Comparison of ENCODE assay signal across 12 mouse cellular contexts in the genomic region with DNA sequence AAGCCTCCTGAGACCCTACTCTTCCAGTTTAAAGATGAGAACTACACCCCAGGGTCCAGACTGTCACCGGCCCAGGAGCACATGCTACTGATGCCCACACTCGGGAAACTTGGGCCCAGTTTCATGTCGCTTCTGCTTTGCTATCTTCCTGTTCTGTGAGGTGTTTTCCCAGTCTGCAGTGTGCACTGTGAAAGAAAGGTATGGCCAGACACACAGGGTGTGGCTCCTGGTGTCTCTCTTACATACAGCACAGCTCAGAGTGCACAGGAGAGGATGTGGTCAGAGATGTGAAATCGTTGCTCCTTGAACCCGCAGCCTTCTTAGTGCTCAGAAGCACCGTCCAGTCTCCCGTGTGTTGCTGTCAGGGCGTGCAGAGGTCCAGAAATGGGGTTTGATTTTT. TPM values are rescaled to one million over a fixed set of nuclear protein-coding genes. Genes with fewer than 3 reads are reported as not detected.
DNase-seq lines count a peak whose midpoint lies in the region.
"Had no signal": no experiment of that assay in that cellular context is flagged by ENCODE, and none has a peak within 500 bp of the region (broad histone marks: within the 10 kb centered on the region; RNA-seq: fewer than 3 reads in every experiment).

No protein-coding gene starts in this region.

- peaks cover 3% of the 10 kb centered on the region; the same call in 1 of the 2 replicates for H3K4me1 ChIP-seq in heart, embryonic 10.5 days
- no peaks in the 10 kb centered on the region for H3K4me1 ChIP-seq in limb, embryonic 10.5 days

- WGBS in heart, embryonic 10.5 days = 88% methylated on average over 8 of the region's 8 CpGs
- WGBS in limb, embryonic 10.5 days = 92% methylated on average over 8 of the region's 8 CpGs

- DNase-seq in heart, adult 11 months = peak; percentile 88
- no peak for DNase-seq in heart, embryonic 10.5 days (ENCODE audit: low spot score)
- peak; percentile 8 for DNase-seq in c-Kit-positive CD71-negative TER-119-negative erythroid progenitor cells, embryonic 14.5 days (ENCODE audit: low read depth)
- DNase-seq in monocyte, adult 2 months (ENCODE audit: low read depth in 1 of 2, low spot score in 2 of 2) = peak; percentile 9 to 23
- DNase-seq in thymus, postnatal 0 days (ENCODE audit: low spot score) = peak; percentile 64
- DNase-seq in urinary bladder, postnatal 25 days (ENCODE audit: low spot score) = no peak
- no peak for DNase-seq in limb, embryonic 10.5 days (ENCODE audit: low spot score)
- no peak for DNase-seq in left cerebral cortex, postnatal 4 days
- DNase-seq: embryo, embryonic 11 days; gastrocnemius, postnatal 36 days; heart, postnatal 10 days; kidney, adult 8-10 months had no signal

- no peak overlapping the region for H3K27ac ChIP-seq in heart, embryonic 10.5 days
- no peak overlapping the region for H3K27ac ChIP-seq in limb, embryonic 10.5 days

- H3K27me3 ChIP-seq in heart, embryonic 10.5 days (ENCODE audit: insufficient read depth, poor library complexity, severe bottlenecking) = no peaks in the 10 kb centered on the region
- H3K27me3 ChIP-seq in limb, embryonic 10.5 days (ENCODE audit: low read depth, poor library complexity, severe bottlenecking) = no peaks in the 10 kb centered on the region

- intact Hi-C loops in left cerebral cortex, postnatal 4 days (cut with DNase I) = no loop called here

- H3K4me3 ChIP-seq in heart, embryonic 10.5 days = no peak overlapping the region
- no peak overlapping the region for H3K4me3 ChIP-seq in limb, embryonic 10.5 days

- H3K36me3 ChIP-seq in heart, embryonic 10.5 days = no peaks in the 10 kb centered on the region
- H3K36me3 ChIP-seq in limb, embryonic 10.5 days = no peaks in the 10 kb centered on the region

- H3K9me3 ChIP-seq in heart, embryonic 10.5 days = no peaks in the 10 kb centered on the region
- H3K9me3 ChIP-seq in limb, embryonic 10.5 days (replicated peaks) = no peaks in the 10 kb centered on the region

RNA-seq across cellular contexts. Expression of gene Degs1, which starts 28.0 kb away (rescaled TPM):
- polyA plus RNA-seq in heart, embryonic 10.5 days (2016; fragmentation: Nextera tagmentation; extraction: Ambion mirVana) = 156 and 164 TPM in 2 replicates
- 137 and 149 TPM in 2 replicates for polyA plus RNA-seq in thymus, postnatal 0 days (2015; fragmentation: Nextera tagmentation; extraction: Ambion mirVana)
- polyA plus RNA-seq in limb, embryonic 10.5 days (2016; fragmentation: Nextera tagmentation; extraction: Ambion mirVana) = 65.1 and 65.5 TPM in 2 replicates
- total RNA-seq in left cerebral cortex, postnatal 4 days (2021) = 10 to 100 TPM; 44.9 to 51.8 TPM

Comparison
In these comparisons a context has a peak if more than half of its experiments do, and no peak if none do; other contexts are left out.
1. DNase-seq: peak in heart, adult 11 months (single experiment), c-Kit-positive CD71-negative TER-119-negative erythroid progenitor cells, embryonic 14.5 days (single experiment), monocyte, adult 2 months (2 of 2) and thymus, postnatal 0 days (single experiment); none in heart, embryonic 10.5 days (single experiment), urinary bladder, postnatal 25 days (single experiment), limb, embryonic 10.5 days (single experiment) and left cerebral cortex, postnatal 4 days (single experiment).